Mouse (Mus musculus): Measurements from ENCODE around the gene Rhobtb3. TPM values are rescaled to one million over a fixed set of nuclear protein-coding genes. Genes with fewer than 3 reads are reported as not detected.
"Not testable (repeated sequence)": the region's sequence is repeated elsewhere in the genome, so short reads cannot be mapped to it uniquely, and the experiment has no call there.

The Rhobtb3 gene
- total RNA-seq, 2 experiments from 2014 or later: 15.3 to 17.3 TPM

- intact Hi-C loops (cut with DNase I): no loop called here
Observed at GRCm38 (mm10) chr13:75824611-75825319, 119.0 kb downstream of the Rhobtb3 start.

GRCm38 (mm10) chr13:75823201-75823600, 120.5 kb downstream of the Rhobtb3 start:
- no peak for DNase-seq (ENCODE audit: low spot score in 2 of 2)
- intact Hi-C loops (cut with DNase I): no loop called here

More at GRCm38 (mm10) chr13:75824611-75825319, 119.0 kb downstream of the Rhobtb3 start:
- DNase-seq (ENCODE audit: low spot score in 2 of 2): no peak

GRCm38 (mm10) chr13:75822366-75822765, 121.4 kb downstream of the Rhobtb3 start:
- intact Hi-C loops (cut with DNase I); DNase-seq (ENCODE audit: low spot score in 2 of 2): not testable (repeated sequence)

- intact Hi-C loops (cut with DNase I): no loop called here
Observed at GRCm38 (mm10) chr13:75819898-75820297, 123.8 kb downstream of the Rhobtb3 start.

More at GRCm38 (mm10) chr13:75819898-75820297, 123.8 kb downstream of the Rhobtb3 start:
- DNase-seq (ENCODE audit: low spot score in 2 of 2): no peak

Other genes starting within 250 kb of the Rhobtb3 start
- 10 to 100 TPM; 40.3 to 43.0 TPM for gene Ell2, start 237.2 kb downstream of the Rhobtb3 start, total RNA-seq (2021)
- gene Glrx, start 104.1 kb downstream of the Rhobtb3 start, total RNA-seq (2021): 10 to 100 TPM; 64.5 to 64.8 TPM
- gene Spata9, start 23.2 kb upstream of the Rhobtb3 start, total RNA-seq (2021): not detected
- 10 to 100 TPM; 15.8 to 16.3 TPM for gene Rfesd, start 74.8 kb upstream of the Rhobtb3 start, total RNA-seq (2021)
- 1 to 10 TPM; 1.7 to 3.0 TPM for gene Gpr150, start 113.1 kb upstream of the Rhobtb3 start, total RNA-seq (2021)
- gene Arsk, start 154.7 kb upstream of the Rhobtb3 start, total RNA-seq (2021): 1 to 10 TPM; 3.6 to 4.6 TPM
- gene Ttc37, start 154.8 kb upstream of the Rhobtb3 start, total RNA-seq (2021): 10 to 100 TPM; 17.1 to 19.8 TPM

Measured in left cerebral cortex, postnatal 14 days (tissue).